Mouse (Mus musculus) liver, adult 2 months (tissue): ENCODE measurements around the gene Vmac.

ENCODE experiments used
- CTCF ChIP-seq: fragments of 200-500 bp; IDR thresholded peaks from 2 replicates; pipeline ENCODE4 v1.5.1; 2011; ENCODE audit warnings: low read depth, low read length, control low read depth
- POLR2A ChIP-seq: fragments of 200-500 bp; IDR thresholded peaks from 2 replicates; pipeline ENCODE4 v1.6.1; 2011; ENCODE audit warnings: low read length, control low read depth; ENCODE audit not compliant: insufficient read depth; ENCODE audit errors: extremely low read depth

GRCm38 (mm10) chr17:56729656-56730055 is 11.8 kb upstream of the Vmac start:
- TF ChIP-seq CTCF (no peak), POLR2A (no peak)
